Mouse (Mus musculus): ENCODE data around the gene Kcnk2. TPM values are rescaled to one million over a fixed set of nuclear protein-coding genes. Genes with fewer than 3 reads are reported as not detected.
"Not testable (repeated sequence)": the region's sequence is repeated elsewhere in the genome, so short reads cannot be mapped to it uniquely, and the experiment has no call there.

Kcnk2 gene
- total RNA-seq, 2 experiments from 2014 or later, result 16.1 to 18.6 TPM

- peak; percentile 48 to 51 for DNase-seq
These were observed 58.5 kb downstream of the Kcnk2 start for GRCm38 (mm10) chr1:189343301-189344251.

GRCm38 (mm10) chr1:189342416-189343104 lies 59.5 kb downstream of the Kcnk2 start:
- no peak for DNase-seq

GRCm38 (mm10) chr1:189341381-189341917 lies 60.6 kb downstream of the Kcnk2 start:
- DNase-seq, result no peak

GRCm38 (mm10) chr1:189315896-189316295 lies 86.2 kb downstream of the Kcnk2 start:
- DNase-seq, result no peak

- no peak for DNase-seq
These were observed 87.6 kb downstream of the Kcnk2 start for GRCm38 (mm10) chr1:189314495-189314894.

GRCm38 (mm10) chr1:189313750-189314149 lies 88.3 kb downstream of the Kcnk2 start:
- DNase-seq, result no peak

- no peak for DNase-seq
These were observed 91.9 kb downstream of the Kcnk2 start for GRCm38 (mm10) chr1:189310145-189310544.

GRCm38 (mm10) chr1:189304988-189305522 lies 97.0 kb downstream of the Kcnk2 start:
- no peak for DNase-seq

- DNase-seq, result peak in 1 of 2 experiments; percentile 31
These were observed 99.1 kb downstream of the Kcnk2 start for GRCm38 (mm10) chr1:189303001-189303400.

GRCm38 (mm10) chr1:189293679-189294406 lies 108.2 kb downstream of the Kcnk2 start:
- DNase-seq, result peak; percentile 53 to 57

- no peak for DNase-seq
These were observed 111.2 kb downstream of the Kcnk2 start for GRCm38 (mm10) chr1:189290885-189291284.

GRCm38 (mm10) chr1:189288948-189289347 lies 113.1 kb downstream of the Kcnk2 start:
- DNase-seq, result no peak

- DNase-seq, result no peak
These were observed 129.8 kb downstream of the Kcnk2 start for GRCm38 (mm10) chr1:189272281-189272680.

GRCm38 (mm10) chr1:189253631-189254030 lies 148.4 kb downstream of the Kcnk2 start:
- DNase-seq, result no peak

- peak; percentile 10 to 21 for DNase-seq
These were observed 148.9 kb downstream of the Kcnk2 start for GRCm38 (mm10) chr1:189253207-189253606.

GRCm38 (mm10) chr1:189243206-189243605 lies 158.9 kb downstream of the Kcnk2 start:
- DNase-seq, result not testable (repeated sequence)

GRCm38 (mm10) chr1:189235261-189235660 lies 166.8 kb downstream of the Kcnk2 start:
- DNase-seq, result no peak

- DNase-seq, result no peak
These were observed 169.2 kb downstream of the Kcnk2 start for GRCm38 (mm10) chr1:189232829-189233228.

GRCm38 (mm10) chr1:189228222-189229084 lies 173.6 kb downstream of the Kcnk2 start:
- peak; percentile 19 to 25 for DNase-seq

- no peak for DNase-seq
These were observed 174.6 kb downstream of the Kcnk2 start for GRCm38 (mm10) chr1:189227479-189227878.

- DNase-seq, result no peak
These were observed 183.0 kb downstream of the Kcnk2 start for GRCm38 (mm10) chr1:189219051-189219450.

Measured in adrenal gland, postnatal 36 days (tissue).